Mouse (Mus musculus) C3H10T1/2 (cell line): ENCODE results near the gene Hmgxb4. TPM values are rescaled to one million over a fixed set of nuclear protein-coding genes. Genes with fewer than 3 reads are reported as not detected.

Experiments used
- polyA plus RNA-seq, 2 experiments: library from polyadenylated mRNA; unstranded; fragments of >200 nt; fragmentation: generic; extraction: Trizol; gene quantifications; one replicate each; pipeline ENCODE4 v1.2.1; 2012; ENCODE audit warnings: missing spikeins in 2 of 2

Hmgxb4 gene
- polyA plus RNA-seq = 1 to 10 TPM; 1.3 to 7.0 TPM

GRCm38 (mm10) chr8:74993081-74993474, at the start of gene Hmgxb4:
Hmgxb4 (plus strand) TSS chr8:74993356.

GRCm38 (mm10) chr8:75033511-75034243, 40.5 kb downstream of the Hmgxb4 start, which contains the start of gene Tom1:
Tom1 (plus strand) TSS chr8:75033705.

Other genes with a start within 250 kb of the Hmgxb4 start
- gene Isx, start 120.2 kb upstream of the Hmgxb4 start, polyA plus RNA-seq = not detected
- gene Tom1, start 40.3 kb downstream of the Hmgxb4 start, polyA plus RNA-seq = 10 to 100 TPM; 24.1 to 24.6 TPM
- gene Hmox1, start 100.3 kb downstream of the Hmgxb4 start, polyA plus RNA-seq = 10 to 100 TPM; 42.5 to 43.3 TPM
- gene Mcm5, start 116.2 kb downstream of the Hmgxb4 start, polyA plus RNA-seq = 100 to 1,000 TPM in 1 of 2 experiments, 10 to 100 TPM in 1; 35.7 to 176 TPM
- gene Rasd2, start 220.6 kb downstream of the Hmgxb4 start, polyA plus RNA-seq = not detected